Mouse (Mus musculus) monocyte, adult 2 months (primary cell): ENCODE measurements at regions not wholly inside any gene's neighbourhood (a gene's known extent, or its start where the extent isn't known, plus 50 kb on each side); places are given as distances from the start of the nearest gene placed in this dataset.
"Not testable (repeated sequence)": the region's sequence is repeated elsewhere in the genome, so short reads cannot be mapped to it uniquely, and the experiment has no call there.

Experiments used
- DNase-seq, 2 experiments: peaks; one replicate each; pipeline ENCODE4 v3.0.0; 2022; ENCODE audit warnings: low spot score in 2 of 2, low read depth in 1 of 2

DNA sequence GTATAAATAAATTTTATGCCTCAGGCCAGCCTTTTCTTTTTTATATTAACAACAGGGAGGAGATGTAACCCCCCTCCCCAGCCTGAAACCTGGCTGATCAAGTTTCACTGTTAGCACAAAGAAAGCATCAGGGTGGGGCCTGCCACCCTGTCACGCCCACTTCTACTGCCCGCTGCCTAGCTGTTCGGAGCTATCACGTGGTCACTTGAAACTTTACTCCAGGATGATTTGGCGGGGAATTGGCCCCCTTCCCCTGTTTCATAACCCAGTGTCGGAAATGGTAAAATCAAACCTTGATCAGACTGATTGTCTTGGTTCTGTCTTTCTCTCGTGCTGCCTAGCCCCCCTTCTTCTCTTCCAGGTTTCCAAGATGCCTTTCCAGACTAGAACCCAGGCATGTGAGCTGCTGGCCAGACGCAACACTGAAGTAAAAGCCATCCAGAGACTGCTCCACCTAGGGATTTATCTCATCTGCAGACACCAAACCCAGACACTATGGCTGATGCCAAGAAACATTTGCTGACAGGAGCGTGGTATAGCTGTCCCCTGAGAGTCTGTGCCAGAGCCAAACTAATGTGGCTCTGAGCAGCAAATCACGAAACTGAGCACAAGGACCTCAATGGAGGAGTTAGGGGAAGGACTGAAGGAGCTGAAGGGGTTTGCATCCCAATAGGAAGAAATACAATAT is 1386.6 kb upstream of the 1700008P02Rik start:
- no peak for DNase-seq

DNA sequence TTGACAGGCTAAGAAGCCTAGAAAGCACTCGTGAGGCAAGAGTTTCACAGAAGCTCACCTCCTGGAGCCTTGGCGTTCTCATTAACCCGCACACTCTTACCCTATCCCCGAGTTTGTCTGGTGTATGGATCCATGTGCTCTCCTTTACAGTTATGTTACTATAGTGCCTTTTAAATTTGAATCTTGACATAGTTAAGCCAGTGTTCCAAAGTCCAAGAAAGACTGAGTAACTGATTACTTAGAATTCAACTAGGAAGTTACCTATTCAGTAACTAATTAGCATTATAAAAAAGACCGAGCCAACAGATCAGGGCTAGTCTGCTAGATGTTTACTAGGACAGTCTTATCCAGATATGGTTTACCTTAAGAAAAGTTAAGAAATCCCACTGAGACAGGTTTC is 1386.0 kb upstream of the 1700008P02Rik start:
- DNase-seq, result no peak

DNA sequence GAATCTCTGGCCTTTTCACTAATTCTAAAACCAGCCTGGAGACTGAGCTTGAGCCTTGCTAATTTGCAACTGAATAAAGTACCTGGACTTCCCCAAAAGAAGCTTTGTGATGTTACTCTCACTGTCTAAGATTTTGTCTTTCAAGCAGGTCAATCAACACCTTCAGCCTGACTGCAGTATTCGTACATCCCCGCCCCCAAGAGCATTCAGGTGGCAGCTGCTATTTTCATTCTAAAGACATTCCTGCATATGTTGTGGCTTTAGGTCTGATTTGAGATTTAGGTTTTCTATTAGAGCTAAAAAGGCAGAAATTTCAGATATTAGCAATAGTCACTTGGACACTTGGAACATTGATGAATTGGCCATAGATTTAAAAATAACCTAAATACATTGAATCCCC is 1385.4 kb upstream of the 1700008P02Rik start:
- DNase-seq, result not testable (repeated sequence)

DNA sequence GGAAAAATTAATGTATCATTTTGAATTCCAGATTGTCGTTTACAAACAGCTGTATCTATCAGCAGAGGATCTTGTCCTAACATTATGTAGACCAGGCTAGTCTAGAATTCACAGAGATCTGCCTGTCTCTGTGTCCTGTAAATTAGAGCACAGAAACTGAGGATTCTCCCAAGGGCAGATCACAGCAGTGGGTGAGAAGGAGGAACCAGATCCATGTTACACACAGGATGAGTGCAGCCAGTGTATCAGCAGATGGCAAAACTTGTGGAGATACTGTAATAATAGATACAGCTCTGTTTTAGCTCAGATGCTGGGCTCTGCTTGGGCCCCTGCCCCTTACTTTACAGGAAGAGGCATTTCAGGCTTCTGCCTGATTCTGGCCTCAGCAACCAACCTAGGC is 1384.0 kb upstream of the 1700008P02Rik start:
- DNase-seq, result no peak

DNA sequence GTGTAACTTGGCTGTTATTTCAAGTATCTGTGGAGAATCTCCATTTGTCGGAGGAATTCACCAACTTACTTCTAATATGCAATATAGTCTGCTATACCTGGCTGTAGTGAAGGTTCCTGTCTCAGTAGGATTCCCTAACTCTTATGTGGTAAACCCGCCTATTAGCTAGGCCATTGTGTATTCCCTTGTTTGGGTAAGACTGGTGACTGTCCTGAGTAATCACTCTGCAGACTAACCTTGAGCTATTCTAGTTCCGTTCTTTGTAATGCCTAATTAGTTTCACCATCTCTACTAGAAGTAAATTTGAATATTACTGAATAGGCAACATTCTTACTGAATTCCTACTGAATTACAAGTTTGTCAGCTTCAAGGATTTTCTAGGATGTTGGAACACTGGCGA is 1380.8 kb upstream of the 1700008P02Rik start:
- no peak for DNase-seq

DNA sequence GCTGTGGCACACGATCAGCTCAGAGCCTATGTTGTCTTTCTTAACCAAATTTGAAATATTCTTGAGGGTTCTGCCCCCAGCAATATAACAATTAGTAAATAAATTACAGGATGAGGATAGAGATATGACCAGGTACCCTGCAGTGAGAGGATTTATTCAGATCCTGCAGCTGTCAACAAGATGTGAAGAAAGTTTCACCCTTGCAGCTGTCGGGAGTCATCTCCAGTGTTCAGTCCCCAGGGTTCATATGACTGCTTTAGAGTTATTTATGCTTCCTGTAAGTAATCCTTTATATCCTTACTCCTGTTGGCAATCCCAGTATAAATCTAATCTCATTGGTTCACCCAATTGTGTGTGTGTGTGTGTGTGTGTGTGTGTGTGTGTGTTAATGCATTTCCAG is 1372.1 kb upstream of the 1700008P02Rik start:
- no peak for DNase-seq

DNA sequence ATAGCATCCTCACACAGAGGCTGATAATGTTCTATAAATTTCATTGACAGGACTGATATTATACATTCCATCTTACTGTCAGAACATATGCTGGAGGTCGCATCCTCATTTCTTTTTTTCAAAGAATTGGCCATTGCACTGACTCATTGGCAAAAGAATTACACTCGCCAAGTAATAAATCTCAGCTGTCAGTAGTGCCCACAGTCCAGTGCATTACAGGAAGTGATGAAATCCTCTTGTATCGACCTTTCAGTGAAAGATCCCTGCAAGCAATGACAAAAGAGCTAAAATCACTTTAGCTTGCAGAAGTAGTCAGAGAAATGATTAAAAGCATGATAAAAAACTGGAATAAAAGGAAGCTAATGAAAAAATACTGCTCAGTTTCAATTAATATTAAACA is 1353.0 kb upstream of the 1700008P02Rik start:
- DNase-seq, result no peak

DNA sequence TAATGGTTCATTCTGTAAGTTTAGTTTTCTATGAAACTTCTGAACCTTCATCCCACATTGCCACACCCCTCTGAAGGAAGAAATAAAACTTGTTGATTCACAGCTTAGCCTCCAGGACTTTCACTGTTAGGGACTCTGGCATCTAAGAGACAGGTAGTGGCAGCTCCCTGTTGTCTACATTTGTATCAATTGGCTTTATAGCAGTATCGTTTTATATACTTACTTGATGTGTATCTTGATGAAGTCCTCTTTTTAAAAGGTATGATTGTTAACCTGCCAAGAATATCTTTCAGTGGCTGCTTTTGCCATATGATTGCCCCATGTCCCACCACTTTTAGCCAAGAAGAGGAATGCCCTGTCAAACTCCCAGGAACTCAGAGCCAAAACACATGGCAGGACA is 1333.7 kb upstream of the 1700008P02Rik start:
- no peak for DNase-seq

DNA sequence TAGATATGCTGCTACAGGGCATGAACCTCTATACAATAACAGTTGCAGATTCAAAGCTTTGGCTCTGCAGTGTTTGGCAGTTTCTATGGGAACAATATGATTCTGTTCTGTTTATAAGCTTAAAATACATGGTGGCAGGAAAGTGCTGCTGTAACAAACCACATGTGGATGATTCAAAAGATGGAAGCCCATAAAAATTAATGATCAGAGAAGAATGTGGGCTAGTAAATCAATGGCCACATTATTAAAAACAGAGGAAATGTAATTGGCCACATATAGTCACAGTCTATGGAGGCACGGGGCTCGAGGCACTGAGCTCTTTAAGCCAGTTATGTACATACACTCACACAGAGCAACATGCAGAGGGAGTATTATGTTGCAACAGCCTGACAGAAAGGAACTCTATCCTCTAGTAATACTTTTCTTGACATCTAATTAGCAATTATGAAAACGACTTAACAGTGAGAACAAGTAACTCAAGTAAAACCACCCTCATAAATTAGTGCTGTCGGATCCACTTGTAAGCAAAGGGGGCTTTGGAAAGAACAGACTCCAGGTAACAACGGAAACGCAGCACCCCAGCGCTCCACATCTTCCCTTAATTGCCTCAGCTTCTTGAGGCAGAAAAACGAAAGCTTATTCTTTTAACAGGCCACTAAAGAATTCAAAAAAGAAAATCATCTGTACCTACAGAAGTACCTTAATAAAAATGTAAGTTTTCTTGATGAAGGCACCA is 1323.6 kb upstream of the 1700008P02Rik start:
- DNase-seq, result no peak
